Mouse (Mus musculus) liver, postnatal 0 days (tissue): Measurements from ENCODE around the gene Rps27rt.

Source experiments
- CTCF ChIP-seq: sonication (generic); IDR thresholded peaks from 2 replicates; pipeline ENCODE4 v1.5.1; 2016; ENCODE audit warnings: antibody characterized with exemption, low read depth
- EP300 ChIP-seq: IDR thresholded peaks from 2 replicates; pipeline ENCODE4 v1.6.1; 2016; ENCODE audit warnings: antibody characterized with exemption, low read depth, mild to moderate bottlenecking

GRCm38 (mm10) chr9:115020141-115020540 is 37.6 kb upstream of the Rps27rt start:
- TF ChIP-seq CTCF: no peak
- TF ChIP-seq EP300: no peak
